Mouse (Mus musculus): ENCODE measurements at regions not wholly inside any gene's neighbourhood (a gene's known extent, or its start where the extent isn't known, plus 50 kb on each side); places are given as distances from the start of the nearest gene placed in this dataset.
A peak's percentile ranks its signal among the peaks of the same experiment; 100 is the strongest.

DNA sequence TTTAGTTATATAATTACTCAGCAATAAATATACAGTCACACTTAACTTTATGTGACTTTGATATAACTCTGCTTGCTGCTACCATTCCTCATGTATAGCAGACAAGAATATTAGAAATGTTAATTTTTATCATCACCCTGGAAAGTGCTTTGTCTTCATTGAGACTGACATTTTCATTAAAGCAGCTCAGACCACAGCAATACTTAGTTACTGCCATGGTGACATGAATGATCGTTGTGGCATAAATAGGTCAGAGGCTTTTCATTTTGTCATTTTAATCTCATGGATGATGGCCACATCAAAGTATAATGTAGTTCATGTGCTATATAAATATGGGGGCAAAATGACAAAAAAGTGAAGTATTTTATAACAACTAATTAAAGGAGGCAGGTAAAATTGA, 498.1 kb downstream of the Slc22a22 start:
- no peak for DNase-seq (ENCODE audit: low spot score in 2 of 2)

- DNase-seq (ENCODE audit: low spot score in 2 of 2): no peak
Measured at GRCm38 (mm10) chr15:56975446-56976433, 501.7 kb downstream of the Slc22a22 start.

- DNase-seq (ENCODE audit: low spot score in 2 of 2): no peak
Measured at GRCm38 (mm10) chr15:56970140-56970539, 507.3 kb downstream of the Slc22a22 start.

DNA sequence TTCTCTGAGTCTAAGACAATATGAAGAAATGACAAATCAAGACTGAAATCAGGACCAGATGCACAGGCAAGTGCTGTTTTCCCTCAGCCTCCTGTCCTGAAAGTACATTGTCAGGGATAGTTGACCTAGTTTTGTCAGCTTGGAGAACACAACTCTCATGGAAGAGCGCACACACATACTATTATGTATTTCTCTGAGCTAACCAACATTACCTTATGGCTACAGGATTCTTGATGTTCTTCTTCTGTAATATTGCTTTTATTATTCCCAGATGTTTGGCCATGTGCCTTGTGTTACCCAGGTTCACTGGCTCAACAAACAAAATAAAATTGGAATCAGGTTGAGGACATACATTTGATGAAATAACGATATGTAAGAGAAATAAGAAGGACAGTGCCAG, 521.1 kb downstream of the Slc22a22 start:
- no peak for DNase-seq (ENCODE audit: low spot score in 2 of 2)

- DNase-seq (ENCODE audit: low spot score in 2 of 2): no peak
Measured at GRCm38 (mm10) chr15:56952176-56952575, 525.2 kb downstream of the Slc22a22 start.

- DNase-seq (ENCODE audit: low spot score in 2 of 2): no peak
Measured at GRCm38 (mm10) chr15:56950824-56951223, 526.6 kb downstream of the Slc22a22 start.

DNA sequence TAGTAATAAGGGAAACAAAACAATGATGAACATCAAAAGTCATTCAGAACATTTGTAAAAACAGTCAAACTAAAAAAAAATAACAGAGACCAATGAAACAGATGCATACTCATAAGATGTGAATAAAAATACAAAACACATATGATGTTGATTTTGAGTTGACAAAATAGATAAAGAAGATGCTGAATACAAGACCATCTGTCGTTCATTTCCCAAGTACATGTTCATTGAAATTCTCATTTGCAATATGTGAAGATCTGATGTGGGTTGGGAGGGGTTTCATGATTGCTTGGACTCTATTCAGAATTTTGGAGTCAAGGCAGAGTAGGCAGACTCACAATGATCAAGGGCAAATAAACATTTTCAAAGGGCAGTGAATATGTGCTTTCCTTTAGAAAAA, 536.5 kb downstream of the Slc22a22 start:
- DNase-seq (ENCODE audit: low spot score in 2 of 2): peak in 1 of 2 experiments; percentile 14

DNA sequence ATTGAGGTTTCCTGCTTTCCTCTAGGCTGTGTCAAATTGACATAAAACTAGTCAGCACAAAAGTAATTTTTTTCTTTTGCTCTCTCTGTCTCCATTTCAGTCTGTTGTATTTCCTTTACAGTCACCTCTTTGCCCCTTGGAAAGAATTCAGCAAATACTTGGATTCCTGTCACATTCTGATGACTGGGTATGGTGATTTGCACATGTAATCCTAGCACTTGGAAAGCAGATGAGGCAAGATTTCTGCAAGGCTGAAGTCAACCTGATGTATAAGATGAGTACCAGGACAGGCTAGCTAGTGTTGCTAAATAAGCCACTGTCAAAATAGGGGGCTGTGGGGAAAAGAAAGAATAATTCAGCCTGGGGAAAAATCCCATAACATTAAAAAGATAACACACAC, 580.9 kb downstream of the Slc22a22 start:
- no peak for DNase-seq (ENCODE audit: low spot score in 2 of 2)

DNA sequence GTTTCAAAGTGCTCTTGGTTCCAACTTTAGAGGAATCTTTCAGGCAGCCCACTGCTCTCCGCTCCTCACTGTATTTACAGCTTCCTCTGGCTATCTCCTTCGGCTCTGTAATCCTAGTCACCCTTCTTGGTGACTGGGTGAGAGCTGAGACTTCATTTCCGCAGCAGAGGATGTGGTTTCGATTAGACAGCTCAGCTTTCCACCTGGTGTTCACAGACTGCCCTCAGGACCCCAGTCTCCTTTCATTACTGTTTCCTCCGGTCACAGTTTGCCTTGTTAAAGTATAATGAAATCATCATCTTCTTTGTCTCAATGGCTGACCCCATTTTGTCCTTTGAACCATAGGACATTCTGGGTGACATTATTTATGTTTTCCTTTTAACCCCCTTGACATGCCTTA, 595.9 kb downstream of the Slc22a22 start:
- DNase-seq (ENCODE audit: low spot score in 2 of 2): no peak

GRCm38 (mm10) chr15:56865879-56866278, 611.5 kb downstream of the Slc22a22 start:
- DNase-seq (ENCODE audit: low spot score in 2 of 2): no peak

DNA sequence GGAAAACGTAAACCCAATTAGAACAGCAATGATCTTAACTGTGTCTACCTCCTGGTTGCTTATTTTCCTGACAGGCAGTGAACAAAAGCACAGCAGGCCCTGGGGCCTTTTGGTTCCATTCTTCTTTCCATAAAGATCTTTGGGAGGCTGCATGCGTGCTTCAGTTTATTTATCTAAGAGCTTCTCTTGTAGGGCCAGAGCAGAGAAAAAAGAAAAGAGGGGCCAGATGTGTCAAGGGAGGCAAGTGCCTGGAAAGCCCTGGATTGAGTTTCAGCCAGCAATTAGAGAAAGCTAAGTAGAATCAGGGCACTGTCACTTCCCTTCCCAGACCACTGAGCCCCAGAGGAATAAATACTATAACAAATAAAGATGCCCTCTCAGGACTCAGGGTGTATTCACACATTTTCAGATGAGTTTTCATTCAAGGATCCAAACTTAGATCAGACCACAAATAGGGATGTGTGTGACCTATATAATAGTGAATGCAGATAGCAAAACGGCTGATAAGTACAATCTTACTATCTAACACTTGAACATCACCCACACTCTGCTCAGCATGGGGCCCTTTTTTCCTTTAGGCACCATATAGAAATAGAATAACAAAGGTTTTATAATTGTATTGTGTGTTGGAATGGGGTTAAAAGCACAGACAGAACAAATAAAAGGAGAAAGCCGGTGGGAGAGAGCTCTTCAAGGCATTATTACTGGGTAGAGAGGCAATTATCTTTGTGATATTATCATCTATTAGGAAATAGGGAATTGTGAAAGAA, 612.2 kb downstream of the Slc22a22 start:
- DNase-seq (ENCODE audit: low spot score in 2 of 2): no peak

GRCm38 (mm10) chr15:56858627-56859334, 618.6 kb downstream of the Slc22a22 start:
- peak in 1 of 2 experiments; percentile 19 for DNase-seq (ENCODE audit: low spot score in 2 of 2)

GRCm38 (mm10) chr15:56858134-56858533, 619.3 kb downstream of the Slc22a22 start:
- no peak for DNase-seq (ENCODE audit: low spot score in 2 of 2)

DNA sequence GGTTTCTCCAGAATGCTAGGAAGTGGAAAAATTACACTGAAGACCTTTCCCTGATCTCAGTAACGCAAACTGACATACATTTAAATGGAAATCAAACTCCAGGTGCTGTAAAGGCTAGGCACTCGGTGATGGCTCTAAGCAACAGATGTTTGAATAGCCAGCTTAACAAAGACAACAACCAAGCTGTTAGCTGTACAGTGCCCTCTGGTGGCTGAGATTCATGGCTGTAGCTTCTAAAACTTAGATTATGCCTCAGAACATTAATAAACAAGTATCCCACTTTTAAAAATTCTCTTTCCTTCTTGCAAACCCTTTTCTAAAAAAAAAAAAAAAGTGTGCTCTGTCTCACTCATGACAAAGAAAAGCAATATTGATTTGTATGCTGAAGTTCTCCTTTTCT, 621.4 kb downstream of the Slc22a22 start:
- DNase-seq (ENCODE audit: low spot score in 2 of 2): peak; percentile 35 to 59

GRCm38 (mm10) chr15:56853106-56853505, 624.3 kb downstream of the Slc22a22 start:
- no peak for DNase-seq (ENCODE audit: low spot score in 2 of 2)

DNA sequence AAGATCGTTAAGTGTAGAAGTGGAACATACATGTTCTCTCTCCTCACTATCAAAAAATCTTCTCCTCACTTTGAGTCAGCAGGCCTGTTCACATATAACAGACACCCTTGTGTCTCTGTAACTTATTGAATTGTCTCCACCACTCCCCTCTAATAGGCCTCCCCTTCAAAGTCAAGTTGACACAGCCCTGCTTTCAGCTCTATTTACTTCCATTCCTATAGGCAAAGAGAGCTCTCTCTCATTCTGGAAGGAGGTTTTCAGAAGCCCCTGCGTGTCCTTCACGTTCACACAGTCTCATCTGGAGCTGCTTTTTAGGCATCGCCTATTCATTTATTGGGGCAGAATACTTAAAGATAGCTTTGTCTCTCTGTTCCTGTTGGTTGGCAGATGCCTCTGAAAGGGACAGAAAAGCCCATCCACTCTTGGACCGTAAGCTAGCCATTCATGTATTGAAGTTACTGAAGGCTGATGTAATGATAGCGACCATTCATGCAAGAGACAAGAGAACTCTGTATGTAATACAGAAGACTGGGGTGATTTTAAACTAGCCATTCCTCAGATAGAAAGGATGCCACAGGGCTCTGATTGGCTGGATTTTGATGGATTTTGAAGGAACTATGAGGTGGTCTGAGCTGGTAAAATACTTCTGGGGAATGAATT, 629.8 kb downstream of the Slc22a22 start:
- DNase-seq (ENCODE audit: low spot score in 2 of 2): peak in 1 of 2 experiments; percentile 20

- DNase-seq (ENCODE audit: low spot score in 2 of 2): no peak
Measured at GRCm38 (mm10) chr15:56844574-56844973, 632.9 kb downstream of the Slc22a22 start.

- no peak for DNase-seq (ENCODE audit: low spot score in 2 of 2)
Measured at GRCm38 (mm10) chr15:56841516-56841915, 635.9 kb downstream of the Slc22a22 start.

- DNase-seq (ENCODE audit: low spot score in 2 of 2): no peak
Measured at GRCm38 (mm10) chr15:56837292-56837691, 640.1 kb downstream of the Slc22a22 start.

- no peak for DNase-seq (ENCODE audit: low spot score in 2 of 2)
Measured at GRCm38 (mm10) chr15:56834621-56835020, 642.8 kb downstream of the Slc22a22 start.

- no peak for DNase-seq (ENCODE audit: low spot score in 2 of 2)
Measured at GRCm38 (mm10) chr15:56832666-56833065, 644.8 kb downstream of the Slc22a22 start.

All from layer of hippocampus, postnatal 14 days (tissue).